In the genomic region with DNA sequence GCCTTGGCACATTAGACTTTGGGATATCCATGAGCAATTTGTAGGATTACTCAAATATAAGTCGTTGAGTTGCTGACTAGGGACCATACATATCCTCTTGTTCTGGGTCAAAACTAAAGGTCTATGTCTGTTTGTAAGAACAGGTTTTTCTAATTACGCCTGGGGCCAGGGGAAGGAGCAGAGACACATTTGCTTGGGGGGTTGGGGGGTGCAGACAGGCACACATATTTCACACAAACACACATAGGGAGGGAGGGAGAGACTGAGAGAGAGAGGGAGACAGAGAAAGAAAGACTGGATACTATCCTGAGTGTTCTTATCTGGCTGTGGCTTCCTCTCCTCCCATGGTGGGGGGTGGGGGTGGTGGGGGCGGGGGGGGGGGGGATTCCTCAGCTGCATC, we compare ENCODE assay signal across 13 mouse cellular contexts. TPM values are rescaled to one million over a fixed set of nuclear protein-coding genes. Genes with fewer than 3 reads are reported as not detected.
DNase-seq lines count a peak whose midpoint lies in the region; ATAC-seq and TF ChIP-seq lines count a peak whose summit lies in the region.
"Had no signal": no experiment of that assay in that cellular context is flagged by ENCODE, and none has a peak within 500 bp of the region (broad histone marks: within the 10 kb centered on the region; RNA-seq: fewer than 3 reads in every experiment).

No protein-coding gene starts in this region.

- H3K9me3 ChIP-seq in hindbrain, embryonic 11.5 days (ENCODE audit: control insufficient read depth, low read length) = no peaks in the 10 kb centered on the region
- H3K9me3 ChIP-seq in hindbrain, postnatal 0 days (ENCODE audit: low read length) = no peaks in the 10 kb centered on the region
- H3K9me3 ChIP-seq in heart, postnatal 0 days (replicated peaks; ENCODE audit: control insufficient read depth, low read length) = no peaks in the 10 kb centered on the region

- H3K4me3 ChIP-seq in hindbrain, embryonic 11.5 days (ENCODE audit: low read depth, low read length) = no peak overlapping the region
- H3K4me3 ChIP-seq in hindbrain, postnatal 0 days (ENCODE audit: low read length) = no peak overlapping the region
- no peak overlapping the region for H3K4me3 ChIP-seq in heart, postnatal 0 days (ENCODE audit: low read depth, low read length)
- H3K4me3 ChIP-seq in cerebellum, adult 2 months (replicated peaks; ENCODE audit: insufficient read depth, low read depth, low read length) = no peak overlapping the region

- TF ChIP-seq EP300 in heart, postnatal 0 days (IDR thresholded peaks at IDR 0.05; ENCODE audit: low read depth) = no peak

- no peak for TF ChIP-seq POLR2A in cerebellum, adult 2 months (IDR thresholded peaks at IDR 0.05; ENCODE audit: borderline replicate concordance, insufficient read depth, low read length)

- H3K36me3 ChIP-seq in hindbrain, embryonic 11.5 days (ENCODE audit: control insufficient read depth, insufficient read depth, low read length) = no peaks in the 10 kb centered on the region
- peaks cover 3% of the 10 kb centered on the region; the same call in 1 of the 2 replicates for H3K36me3 ChIP-seq in hindbrain, postnatal 0 days (ENCODE audit: insufficient read depth, low read length)
- H3K36me3 ChIP-seq in heart, postnatal 0 days (replicated peaks; ENCODE audit: control insufficient read depth, insufficient read depth, low read length) = peaks cover 47% of the 10 kb centered on the region

- no peak for TF ChIP-seq CTCF in hindbrain, postnatal 0 days (IDR thresholded peaks at IDR 0.05; ENCODE audit: low read depth)
- TF ChIP-seq CTCF in heart, postnatal 0 days (IDR thresholded peaks at IDR 0.05; ENCODE audit: low read depth) = no peak
- no peak for TF ChIP-seq CTCF in cerebellum, adult 2 months (IDR thresholded peaks at IDR 0.05; ENCODE audit: borderline replicate concordance, insufficient read depth, low read depth, low read length)

- WGBS in hindbrain, embryonic 11.5 days = 46% methylated on average over 2 of the region's 3 CpGs
- 63% methylated on average over 2 of the region's 3 CpGs for WGBS in hindbrain, postnatal 0 days
- WGBS in heart, postnatal 0 days = 18% methylated on average over 2 of the region's 3 CpGs
- 52% methylated on average over 3 of the region's 3 CpGs for WGBS in cerebellum, adult 2 months

- 0 out of 2 replicates have a peak overlapping the region, but pooled peaks have one; percentile 7 for H3K27ac ChIP-seq in hindbrain, embryonic 11.5 days (ENCODE audit: low read depth, low read length)
- H3K27ac ChIP-seq in hindbrain, postnatal 0 days = no peak overlapping the region
- peak overlapping the region; percentile 72 for H3K27ac ChIP-seq in heart, postnatal 0 days (ENCODE audit: low read depth)
- H3K27ac ChIP-seq in cerebellum, adult 2 months (ENCODE audit: insufficient read depth, low read length) = no peak overlapping the region
- H3K27ac ChIP-seq: macrophage had no signal

- H3K4me2 ChIP-seq in hindbrain, embryonic 11.5 days (replicated peaks; ENCODE audit: low read depth, low read length) = no peak overlapping the region
- H3K4me2 ChIP-seq in hindbrain, postnatal 0 days (ENCODE audit: low read depth, low read length) = no peak overlapping the region
- no peak overlapping the region; the same call in 1 of the 2 replicates for H3K4me2 ChIP-seq in heart, postnatal 0 days (ENCODE audit: low read depth, low read length)

- no peak for ATAC-seq in hindbrain, embryonic 11.5 days (ENCODE audit: low FRiP score)
- ATAC-seq in hindbrain, postnatal 0 days = no peak
- ATAC-seq in heart, postnatal 0 days (ENCODE audit: insufficient read depth, low read depth) = no peak

- no peak overlapping the region for H3K9ac ChIP-seq in hindbrain, embryonic 11.5 days (ENCODE audit: low read depth, low read length)
- H3K9ac ChIP-seq in hindbrain, postnatal 0 days (replicated peaks; ENCODE audit: low read length) = no peak overlapping the region
- no peak overlapping the region for H3K9ac ChIP-seq in heart, postnatal 0 days (replicated peaks; ENCODE audit: low read depth, low read length)

- DNase-seq in hindbrain, embryonic 11.5 days (ENCODE audit: low spot score) = no peak
- no peak for DNase-seq in hindbrain, postnatal 0 days (ENCODE audit: low spot score)
- peak; percentile 12 for DNase-seq in testis, postnatal 10 days (ENCODE audit: low spot score)
- DNase-seq in testis, postnatal 14 days (ENCODE audit: low spot score) = no peak
- DNase-seq in heart, postnatal 0 days (ENCODE audit: low spot score) = no peak
- peak; percentile 26 for DNase-seq in yolk sac, embryonic 10.5 days (ENCODE audit: low spot score)
- no peak for DNase-seq in cerebellum, adult 2 months
- no peak for DNase-seq in retina, embryonic 14.5 days (ENCODE audit: low spot score)
- DNase-seq: left cerebral cortex, postnatal 4 days; thymus, postnatal 14 days had no signal

- no peaks in the 10 kb centered on the region for H3K4me1 ChIP-seq in hindbrain, embryonic 11.5 days (replicated peaks; ENCODE audit: control insufficient read depth, insufficient read depth, low read length)
- H3K4me1 ChIP-seq in hindbrain, postnatal 0 days (ENCODE audit: insufficient read depth, low read length) = no peaks in the 10 kb centered on the region
- peaks cover 15% of the 10 kb centered on the region for H3K4me1 ChIP-seq in heart, postnatal 0 days (ENCODE audit: control insufficient read depth, insufficient read depth)
- H3K4me1 ChIP-seq in cerebellum, adult 2 months (ENCODE audit: control insufficient read depth, insufficient read depth, low read length) = no peaks in the 10 kb centered on the region

- H3K27me3 ChIP-seq in hindbrain, embryonic 11.5 days (ENCODE audit: control insufficient read depth, insufficient read depth, low read length) = no peaks in the 10 kb centered on the region
- no peaks in the 10 kb centered on the region for H3K27me3 ChIP-seq in hindbrain, postnatal 0 days (ENCODE audit: insufficient read depth, low read length)
- no peaks in the 10 kb centered on the region for H3K27me3 ChIP-seq in heart, postnatal 0 days (ENCODE audit: control insufficient read depth, insufficient read depth, low read length)
- no peaks in the 10 kb centered on the region for H3K27me3 ChIP-seq in cerebellum, adult 2 months (ENCODE audit: control insufficient read depth, insufficient read depth, low read length)

RNA-seq across cellular contexts. Expression of a gene that starts 7.9 kb away (rescaled TPM):
- 3.4 and 4.6 TPM in 2 replicates for polyA plus RNA-seq in hindbrain, embryonic 11.5 days (2014; fragmentation: Nextera tagmentation; extraction: Ambion mirVana)
- total RNA-seq in hindbrain, postnatal 0 days (2014; rRNA removed) = 20.0 and 25.9 TPM in 2 replicates
- 20.8 and 24.8 TPM in 2 replicates for polyA plus RNA-seq in hindbrain, postnatal 0 days (2015; fragmentation: Nextera tagmentation; extraction: Ambion mirVana)
- total RNA-seq in heart, postnatal 0 days (2014; rRNA removed; ENCODE audit: low replicate concordance) = 4.6 and 5.0 TPM in 2 replicates
- 6.0 and 8.0 TPM in 2 replicates for polyA plus RNA-seq in heart, postnatal 0 days (2015; fragmentation: Nextera tagmentation; extraction: Ambion mirVana)
- 19.8 and 20.9 TPM in 2 replicates for polyA plus RNA-seq in cerebellum, adult 2 months (2012; rRNA removed)

RNA-seq across cellular contexts. Expression of a gene that starts 7.9 kb away (rescaled TPM):
- 1.3 and 2.3 TPM in 2 replicates for polyA plus RNA-seq in hindbrain, embryonic 11.5 days (2014; fragmentation: Nextera tagmentation; extraction: Ambion mirVana)
- total RNA-seq in hindbrain, postnatal 0 days (2014; rRNA removed) = 17.0 and 21.3 TPM in 2 replicates
- 6.6 and 6.9 TPM in 2 replicates for polyA plus RNA-seq in hindbrain, postnatal 0 days (2015; fragmentation: Nextera tagmentation; extraction: Ambion mirVana)
- total RNA-seq in heart, postnatal 0 days (2014; rRNA removed; ENCODE audit: low replicate concordance) = 38.3 and 52.8 TPM in 2 replicates
- polyA plus RNA-seq in heart, postnatal 0 days (2015; fragmentation: Nextera tagmentation; extraction: Ambion mirVana) = 20.6 and 21.2 TPM in 2 replicates
- 4.1 TPM in 2 replicates for polyA plus RNA-seq in cerebellum, adult 2 months (2012; rRNA removed)

RNA-seq across cellular contexts. Expression of a gene that starts 8.1 kb away (rescaled TPM):
- 0.54 TPM in 1 of 2 replicates, not detected in the other for polyA plus RNA-seq in hindbrain, embryonic 11.5 days (2014; fragmentation: Nextera tagmentation; extraction: Ambion mirVana)
- total RNA-seq in hindbrain, postnatal 0 days (2014; rRNA removed) = 0.14 and 0.42 TPM in 2 replicates
- polyA plus RNA-seq in hindbrain, postnatal 0 days (2015; fragmentation: Nextera tagmentation; extraction: Ambion mirVana) = 0.37 and 0.38 TPM in 2 replicates
- 0.31 TPM in 1 of 2 replicates, not detected in the other for total RNA-seq in heart, postnatal 0 days (2014; rRNA removed; ENCODE audit: low replicate concordance)
- polyA plus RNA-seq in heart, postnatal 0 days (2015; fragmentation: Nextera tagmentation; extraction: Ambion mirVana) = 0.31 and 0.34 TPM in 2 replicates
- polyA plus RNA-seq in cerebellum, adult 2 months (2012; rRNA removed) = 0.03 and 0.21 TPM in 2 replicates
- total RNA-seq: neutrophil, adult 5-6 weeks had no signal
- polyA plus RNA-seq: macrophage had no signal

RNA-seq across cellular contexts. Expression of a gene that starts 14.7 kb away (rescaled TPM):
- 0.12 and 0.15 TPM in 2 replicates for polyA plus RNA-seq in hindbrain, embryonic 11.5 days (2014; fragmentation: Nextera tagmentation; extraction: Ambion mirVana)
- total RNA-seq in hindbrain, postnatal 0 days (2014; rRNA removed) = 0.07 and 0.31 TPM in 2 replicates
- polyA plus RNA-seq in hindbrain, postnatal 0 days (2015; fragmentation: Nextera tagmentation; extraction: Ambion mirVana) = 0.26 and 0.43 TPM in 2 replicates
- not detected in 2 replicates for total RNA-seq in heart, postnatal 0 days (2014; rRNA removed; ENCODE audit: low replicate concordance)
- 0.07 and 0.12 TPM in 2 replicates for polyA plus RNA-seq in heart, postnatal 0 days (2015; fragmentation: Nextera tagmentation; extraction: Ambion mirVana)
- polyA plus RNA-seq in cerebellum, adult 2 months (2012; rRNA removed) = 0.34 and 0.40 TPM in 2 replicates
- polyA plus RNA-seq: macrophage; small intestine, adult 2 months had no signal

Comparison
In these comparisons a context has a peak if more than half of its experiments do, and no peak if none do; other contexts are left out.
1. DNase-seq: peak in testis, postnatal 10 days (single experiment) and yolk sac, embryonic 10.5 days (single experiment); none in hindbrain, embryonic 11.5 days (single experiment), hindbrain, postnatal 0 days (single experiment), testis, postnatal 14 days (single experiment), heart, postnatal 0 days (single experiment), cerebellum, adult 2 months (0 of 2) and retina, embryonic 14.5 days (single experiment).
2. H3K27ac ChIP-seq: peak in hindbrain, embryonic 11.5 days (single experiment) and heart, postnatal 0 days (single experiment); none in hindbrain, postnatal 0 days (single experiment) and cerebellum, adult 2 months (single experiment).